Mouse (Mus musculus): Measurements from ENCODE around the gene Cry2.

- TF ChIP-seq CTCF (IDR thresholded peaks at IDR 0.05; ENCODE audit: control insufficient read depth, insufficient read depth, low read length) (no peak), POLR2A (IDR thresholded peaks at IDR 0.05; ENCODE audit: borderline replicate concordance, control insufficient read depth, low read depth, low read length) (no peak)
Observed at GRCm38 (mm10) chr2:92379783-92380494, 53.9 kb downstream of the Cry2 start.
